Mouse (Mus musculus): ENCODE results near the gene Tex22. TPM values are rescaled to one million over a fixed set of nuclear protein-coding genes. Genes with fewer than 3 reads are reported as not detected.

The Tex22 gene
- total and polyA plus RNA-seq, 2 experiments, result 0.10 TPM; not detected in 1

- DNase-seq (ENCODE audit: extremely low read depth, low read depth, low spot score), result no peak
- 34% methylated on average over 2 of the region's 2 CpGs for WGBS
- Histone ChIP-seq H3K36me3 (ENCODE audit: control insufficient read depth, insufficient read depth, low read length) (peaks cover 7% of the 10 kb centered on the region; the same call in 1 of the 2 replicates), H3K4me1 (ENCODE audit: control insufficient read depth, insufficient read depth, low read length) (no peaks in the 10 kb centered on the region), H3K27me3 (ENCODE audit: control insufficient read depth, insufficient read depth, low read length) (no peaks in the 10 kb centered on the region), H3K9ac (ENCODE audit: low read depth, low read length) (no peak overlapping the region), H3K4me3 (ENCODE audit: insufficient read depth, low read depth, low read length) (no peak overlapping the region), H3K79me2 (ENCODE audit: control insufficient read depth, insufficient read depth, low read length) (no peaks in the 10 kb centered on the region), H3K27ac (replicated peaks; ENCODE audit: insufficient read depth, low read depth, low read length) (no peak overlapping the region)
- no peak for TF ChIP-seq POLR2A (IDR thresholded peaks at IDR 0.05; ENCODE audit: extremely low read depth, insufficient read depth, low read length)
- no peak for TF ChIP-seq CTCF (IDR thresholded peaks at IDR 0.05; ENCODE audit: low read depth, low read length)
Measured at GRCm38 (mm10) chr12:113132567-113132966, 58.3 kb downstream of the Tex22 start.

DNA sequence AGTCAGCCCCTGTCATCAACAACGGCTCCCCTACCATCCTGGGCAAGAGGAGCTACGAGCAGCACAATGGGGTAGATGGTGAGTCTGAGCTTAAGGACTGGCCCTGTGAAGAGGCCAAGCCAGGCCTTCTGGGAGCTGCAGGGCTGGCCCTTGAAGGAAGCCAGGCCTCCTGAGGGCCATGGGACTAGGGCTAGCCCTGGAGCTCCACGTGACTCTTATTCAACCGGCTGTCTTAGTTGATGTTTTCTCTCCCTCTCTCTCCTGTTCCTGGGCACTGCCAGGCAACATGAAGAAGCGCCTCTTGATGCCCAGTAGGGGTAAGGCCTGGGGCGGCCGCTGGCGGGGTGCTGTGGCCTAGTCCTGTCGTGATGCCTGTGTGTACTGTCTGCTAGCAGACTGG lies 59.0 kb downstream of the Tex22 start:
- Histone ChIP-seq H3K27me3 (ENCODE audit: control insufficient read depth, insufficient read depth, low read length) (no peaks in the 10 kb centered on the region), H3K36me3 (ENCODE audit: control insufficient read depth, insufficient read depth, low read length) (peaks cover 7% of the 10 kb centered on the region; the same call in 1 of the 2 replicates), H3K9ac (ENCODE audit: low read depth, low read length) (no peak overlapping the region), H3K4me1 (ENCODE audit: control insufficient read depth, insufficient read depth, low read length) (no peaks in the 10 kb centered on the region), H3K27ac (replicated peaks; ENCODE audit: insufficient read depth, low read depth, low read length) (no peak overlapping the region), H3K4me3 (ENCODE audit: insufficient read depth, low read depth, low read length) (no peak overlapping the region), H3K79me2 (ENCODE audit: control insufficient read depth, insufficient read depth, low read length) (no peaks in the 10 kb centered on the region)
- DNase-seq (ENCODE audit: extremely low read depth, low read depth, low spot score), result no peak
- TF ChIP-seq POLR2A (IDR thresholded peaks at IDR 0.05; ENCODE audit: extremely low read depth, insufficient read depth, low read length) (no peak), CTCF (IDR thresholded peaks at IDR 0.05; ENCODE audit: low read depth, low read length) (no peak)
- 93% methylated on average over 9 of the region's 9 CpGs for WGBS

DNA sequence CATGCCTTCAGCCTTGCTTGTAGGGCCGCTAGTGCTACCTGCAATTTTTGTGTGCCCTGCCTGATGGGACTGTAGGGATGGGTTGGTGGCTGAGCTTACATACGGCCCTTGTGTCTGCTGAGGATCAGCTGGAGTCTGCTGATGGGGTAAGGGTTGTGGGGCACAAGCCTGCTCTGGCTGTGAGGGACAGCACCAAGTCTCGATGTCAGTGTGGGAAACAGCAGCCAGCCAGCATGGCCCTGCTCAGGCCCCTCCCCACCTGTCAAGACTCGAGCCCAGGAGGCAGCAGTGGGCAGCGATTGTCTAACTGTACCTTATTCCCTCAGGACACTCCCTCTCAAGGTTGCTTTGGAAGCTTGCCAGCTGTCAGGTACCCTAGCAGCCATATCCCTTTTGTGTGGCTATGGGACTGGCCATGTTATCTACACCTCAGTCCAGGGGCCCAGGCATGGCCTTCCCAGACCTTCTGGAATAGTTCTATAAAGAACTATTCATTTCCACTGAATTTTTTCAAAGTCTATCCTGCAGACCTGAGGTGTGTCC lies 59.6 kb downstream of the Tex22 start:
- peaks cover 7% of the 10 kb centered on the region; the same call in 1 of the 2 replicates for H3K36me3 ChIP-seq (ENCODE audit: control insufficient read depth, insufficient read depth, low read length)
- H3K27ac ChIP-seq (replicated peaks; ENCODE audit: insufficient read depth, low read depth, low read length), result no peak overlapping the region
- no peaks in the 10 kb centered on the region for H3K4me1 ChIP-seq (ENCODE audit: control insufficient read depth, insufficient read depth, low read length)
- no peaks in the 10 kb centered on the region for H3K79me2 ChIP-seq (ENCODE audit: control insufficient read depth, insufficient read depth, low read length)
- no peak for TF ChIP-seq POLR2A (IDR thresholded peaks at IDR 0.05; ENCODE audit: extremely low read depth, insufficient read depth, low read length)
- no peak for TF ChIP-seq CTCF (IDR thresholded peaks at IDR 0.05; ENCODE audit: low read depth, low read length)
- no peaks in the 10 kb centered on the region for H3K27me3 ChIP-seq (ENCODE audit: control insufficient read depth, insufficient read depth, low read length)
- no peak overlapping the region for H3K4me3 ChIP-seq (ENCODE audit: insufficient read depth, low read depth, low read length)
- H3K9ac ChIP-seq (ENCODE audit: low read depth, low read length), result no peak overlapping the region
- WGBS, result 80% methylated on average over 5 of the region's 5 CpGs
- no peak for DNase-seq (ENCODE audit: extremely low read depth, low read depth, low spot score)

GRCm38 (mm10) chr12:113134502-113134901 lies 60.2 kb downstream of the Tex22 start:
- Histone ChIP-seq H3K27me3 (ENCODE audit: control insufficient read depth, insufficient read depth, low read length) (no peaks in the 10 kb centered on the region), H3K4me1 (ENCODE audit: control insufficient read depth, insufficient read depth, low read length) (no peaks in the 10 kb centered on the region), H3K36me3 (ENCODE audit: control insufficient read depth, insufficient read depth, low read length) (peaks cover 7% of the 10 kb centered on the region; the same call in 1 of the 2 replicates), H3K9ac (ENCODE audit: low read depth, low read length) (no peak overlapping the region), H3K79me2 (ENCODE audit: control insufficient read depth, insufficient read depth, low read length) (no peaks in the 10 kb centered on the region), H3K27ac (replicated peaks; ENCODE audit: insufficient read depth, low read depth, low read length) (no peak overlapping the region), H3K4me3 (ENCODE audit: insufficient read depth, low read depth, low read length) (no peak overlapping the region)
- 95% methylated on average over 4 of the region's 4 CpGs for WGBS
- no peak for DNase-seq (ENCODE audit: extremely low read depth, low read depth, low spot score)
- TF ChIP-seq CTCF (IDR thresholded peaks at IDR 0.05; ENCODE audit: low read depth, low read length), result no peak
- TF ChIP-seq POLR2A (IDR thresholded peaks at IDR 0.05; ENCODE audit: extremely low read depth, insufficient read depth, low read length), result no peak

GRCm38 (mm10) chr12:113135401-113135800 lies 61.1 kb downstream of the Tex22 start:
- H3K4me1 ChIP-seq (ENCODE audit: control insufficient read depth, insufficient read depth, low read length), result no peaks in the 10 kb centered on the region
- H3K27ac ChIP-seq (replicated peaks; ENCODE audit: insufficient read depth, low read depth, low read length), result no peak overlapping the region
- H3K36me3 ChIP-seq (ENCODE audit: control insufficient read depth, insufficient read depth, low read length), result peaks cover 7% of the 10 kb centered on the region; the same call in 1 of the 2 replicates
- H3K4me3 ChIP-seq (ENCODE audit: insufficient read depth, low read depth, low read length), result no peak overlapping the region
- H3K27me3 ChIP-seq (ENCODE audit: control insufficient read depth, insufficient read depth, low read length), result no peaks in the 10 kb centered on the region
- DNase-seq (ENCODE audit: extremely low read depth, low read depth, low spot score), result no peak
- H3K79me2 ChIP-seq (ENCODE audit: control insufficient read depth, insufficient read depth, low read length), result no peaks in the 10 kb centered on the region
- 93% methylated on average over 7 of the region's 7 CpGs for WGBS
- no peak for TF ChIP-seq CTCF (IDR thresholded peaks at IDR 0.05; ENCODE audit: low read depth, low read length)
- no peak for TF ChIP-seq POLR2A (IDR thresholded peaks at IDR 0.05; ENCODE audit: extremely low read depth, insufficient read depth, low read length)
- H3K9ac ChIP-seq (ENCODE audit: low read depth, low read length), result no peak overlapping the region

DNA sequence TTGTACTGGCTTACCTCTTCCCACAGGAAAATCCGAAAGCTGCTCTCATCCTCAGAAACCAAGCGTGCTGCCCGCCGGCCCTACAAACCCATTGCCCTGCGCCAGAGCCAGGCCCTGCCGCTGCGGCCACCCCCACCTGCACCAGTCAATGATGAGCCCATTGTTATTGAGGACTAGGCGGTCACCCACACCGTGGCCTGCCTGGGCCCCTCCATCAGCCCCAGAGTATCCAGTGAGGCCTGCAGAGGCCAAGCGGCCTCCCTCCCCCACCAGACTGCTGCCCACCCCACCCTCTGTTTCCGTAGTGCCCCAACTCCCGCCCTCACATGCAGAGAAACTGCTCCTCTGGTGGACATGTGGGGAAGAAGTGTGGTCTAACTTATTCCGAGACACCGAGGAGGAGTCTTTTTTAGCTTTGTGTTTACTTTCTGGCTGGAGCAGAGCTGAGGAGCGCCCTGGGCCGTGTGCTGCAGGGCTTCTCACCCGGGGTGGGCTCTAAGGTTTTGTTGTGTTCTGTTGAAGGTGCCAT lies 62.3 kb downstream of the Tex22 start:
- Histone ChIP-seq H3K27ac (replicated peaks; ENCODE audit: insufficient read depth, low read depth, low read length) (no peak overlapping the region), H3K4me1 (ENCODE audit: control insufficient read depth, insufficient read depth, low read length) (peaks cover 3% of the 10 kb centered on the region; the same call in 1 of the 2 replicates), H3K4me3 (ENCODE audit: insufficient read depth, low read depth, low read length) (no peak overlapping the region), H3K36me3 (ENCODE audit: control insufficient read depth, insufficient read depth, low read length) (peaks cover 5% of the 10 kb centered on the region; the same call in 1 of the 2 replicates), H3K9ac (ENCODE audit: low read depth, low read length) (no peak overlapping the region), H3K27me3 (ENCODE audit: control insufficient read depth, insufficient read depth, low read length) (no peaks in the 10 kb centered on the region), H3K79me2 (ENCODE audit: control insufficient read depth, insufficient read depth, low read length) (no peaks in the 10 kb centered on the region)
- TF ChIP-seq POLR2A (IDR thresholded peaks at IDR 0.05; ENCODE audit: extremely low read depth, insufficient read depth, low read length) (no peak), CTCF (IDR thresholded peaks at IDR 0.05; ENCODE audit: low read depth, low read length) (no peak)
- WGBS, result 92% methylated on average over 17 of the region's 17 CpGs
- DNase-seq (ENCODE audit: extremely low read depth, low read depth, low spot score), result no peak

Data from liver, adult 2 months (tissue).